Mouse (Mus musculus) midbrain, embryonic 13.5 days (tissue): ENCODE results near the gene Rab43. TPM values are rescaled to one million over a fixed set of nuclear protein-coding genes. Genes with fewer than 3 reads are reported as not detected.
A peak's percentile ranks its signal among the peaks of the same experiment; 100 is the strongest.

Experiments
- ATAC-seq: fragments of 200-750 bp; cut with Nextera tagmentation; 2 replicates; pipeline ENCODE4 v1.8.0; 2017; ENCODE audit warnings: mild to moderate bottlenecking, moderate TSS enrichment, moderate library complexity
- H3K27ac ChIP-seq: fragments of 300-500 bp; sonication (generic); 2 replicates; pipeline ENCODE4 v1.5.1; 2015; ENCODE audit warnings: inconsistent platforms, mild to moderate bottlenecking, moderate library complexity
- H3K27me3 ChIP-seq: fragments of 300-500 bp; sonication (generic); 2 replicates; pipeline ENCODE4 v1.6.1; 2015; ENCODE audit warnings: mild to moderate bottlenecking, inconsistent platforms
- H3K36me3 ChIP-seq: fragments of 300-500 bp; sonication (generic); 2 replicates; pipeline ENCODE4 v1.6.1; 2015; ENCODE audit warnings: mild to moderate bottlenecking, inconsistent platforms
- H3K4me1 ChIP-seq: fragments of 300-500 bp; sonication (generic); replicated peaks from 2 replicates; pipeline ENCODE4 v1.6.1; 2015; ENCODE audit warnings: inconsistent platforms
- H3K4me2 ChIP-seq: fragments of 300-500 bp; sonication (generic); replicated peaks from 2 replicates; pipeline ENCODE4 v1.6.1; 2015; ENCODE audit warnings: moderate library complexity, mild to moderate bottlenecking, inconsistent platforms
- H3K4me3 ChIP-seq: fragments of 300-500 bp; sonication (generic); replicated peaks from 2 replicates; pipeline ENCODE4 v1.5.1; 2015; ENCODE audit warnings: mild to moderate bottlenecking, inconsistent platforms
- H3K9ac ChIP-seq: fragments of 300-500 bp; sonication (generic); replicated peaks from 2 replicates; pipeline ENCODE4 v1.6.1; 2015; ENCODE audit warnings: mild to moderate bottlenecking, inconsistent platforms
- H3K9me3 ChIP-seq: fragments of 300-500 bp; sonication (generic); 2 replicates; pipeline ENCODE4 v1.6.1; 2016; ENCODE audit warnings: mild to moderate bottlenecking, inconsistent platforms
- WGBS: fragments of 180-500 bp; shearing (Covaris S2); methylation state at CpG from one replicate; pipeline ENCODE4 v1.1.7; 2015; 5-methylcytosine and 5-hydroxymethylcytosine counted together
- polyA plus RNA-seq: library from polyadenylated mRNA; unstranded; fragments of >200 nt; fragmentation: Nextera tagmentation; extraction: Ambion mirVana; gene quantifications from 2 replicates; pipeline ENCODE4 v1.2.1, GENCODE M21; 2015

Rab43 gene
- polyA plus RNA-seq, 1 experiment from 2014 or later: 9.6 TPM

- Histone ChIP-seq H3K4me3 (no peak overlapping the region), H3K27ac (no peak overlapping the region), H3K9ac (no peak overlapping the region), H3K36me3 (peaks cover 31% of the 10 kb centered on the region), H3K4me2 (no peak overlapping the region), H3K27me3 (no peaks in the 10 kb centered on the region), H3K9me3 (no peaks in the 10 kb centered on the region), H3K4me1 (peaks cover 13% of the 10 kb centered on the region)
- WGBS: 96% methylated on average over 5 of the region's 5 CpGs
- no peak for ATAC-seq
Measured at GRCm38 (mm10) chr6:87791826-87792225, 20.1 kb downstream of the Rab43 start.

DNA sequence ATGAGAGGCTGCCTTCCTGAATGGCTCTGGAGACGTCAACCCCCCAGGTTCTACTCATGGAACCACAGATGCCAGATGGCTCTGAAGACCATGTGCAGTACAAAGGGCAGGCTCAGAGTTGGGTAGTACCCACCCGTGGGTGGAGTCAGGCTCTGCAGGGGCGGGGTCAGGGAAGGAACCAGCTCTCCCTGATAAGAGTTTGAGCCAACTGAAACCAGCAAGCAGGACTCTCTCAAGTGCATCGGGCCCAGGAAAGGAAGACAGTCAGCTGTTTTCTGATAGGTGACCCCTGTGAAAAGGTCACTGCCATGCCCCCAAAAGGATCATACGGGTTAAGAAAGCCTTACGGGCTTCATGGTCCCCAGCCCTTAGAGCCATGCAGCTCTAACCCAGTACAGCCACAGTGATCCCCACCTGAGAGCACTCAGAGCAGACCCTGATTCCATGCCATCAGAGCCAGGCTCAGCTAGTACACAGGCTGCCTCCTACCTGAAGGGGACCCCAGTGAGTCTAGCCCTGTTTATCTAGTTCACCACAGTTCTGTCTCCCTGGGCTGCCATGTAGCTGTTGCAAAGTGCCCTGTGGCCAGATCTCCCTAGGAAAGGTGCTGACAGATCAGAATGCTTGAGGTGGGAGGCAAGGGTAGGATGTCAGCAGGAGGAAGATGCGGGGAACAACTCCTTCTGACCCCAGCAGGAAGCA is 21.0 kb downstream of the Rab43 start:
- WGBS: 81% methylated on average over 7 of the region's 7 CpGs
- H3K27ac ChIP-seq: no peak overlapping the region
- H3K4me3 ChIP-seq: no peak overlapping the region
- ATAC-seq: no peak
- H3K27me3 ChIP-seq: no peaks in the 10 kb centered on the region
- H3K9me3 ChIP-seq: no peaks in the 10 kb centered on the region
- peaks cover 31% of the 10 kb centered on the region for H3K36me3 ChIP-seq
- H3K9ac ChIP-seq: no peak overlapping the region
- peaks cover 13% of the 10 kb centered on the region for H3K4me1 ChIP-seq
- H3K4me2 ChIP-seq: no peak overlapping the region

DNA sequence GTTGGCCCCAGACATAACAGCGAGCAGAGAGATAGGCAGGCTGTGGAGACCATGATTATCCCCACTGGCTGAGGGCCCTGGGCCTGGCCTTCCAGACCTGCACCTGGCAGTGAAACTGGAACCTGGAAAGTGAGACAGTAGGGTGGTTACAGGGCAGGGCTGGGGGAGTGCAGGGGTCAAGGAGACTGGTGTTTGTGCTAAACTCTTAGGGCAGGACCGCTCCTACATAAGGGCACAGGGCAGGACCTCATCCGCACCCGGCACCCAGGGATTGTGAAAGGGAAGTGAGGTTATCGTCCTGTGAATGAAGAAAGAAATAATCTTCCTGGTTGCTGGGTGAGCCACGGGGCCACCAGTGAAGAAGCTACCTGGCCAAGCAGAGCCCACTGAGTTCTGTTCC is 22.2 kb downstream of the Rab43 start:
- no peaks in the 10 kb centered on the region for H3K9me3 ChIP-seq
- peak overlapping the region; percentile 68 for H3K27ac ChIP-seq
- H3K4me3 ChIP-seq: no peak overlapping the region
- 93% methylated on average over 6 of the region's 6 CpGs for WGBS
- ATAC-seq: no peak
- H3K4me2 ChIP-seq: no peak overlapping the region
- H3K9ac ChIP-seq: 0 out of 2 replicates have a peak overlapping the region, but pooled peaks have one; percentile 19
- H3K36me3 ChIP-seq: peaks cover 31% of the 10 kb centered on the region
- peaks cover 13% of the 10 kb centered on the region for H3K4me1 ChIP-seq
- H3K27me3 ChIP-seq: no peaks in the 10 kb centered on the region

GRCm38 (mm10) chr6:87788896-87789587 is 22.9 kb downstream of the Rab43 start:
- Histone ChIP-seq H3K4me1 (peaks cover 13% of the 10 kb centered on the region), H3K4me3 (no peak overlapping the region), H3K27ac (peak overlapping the region; percentile 68), H3K27me3 (no peaks in the 10 kb centered on the region), H3K9me3 (no peaks in the 10 kb centered on the region), H3K4me2 (no peak overlapping the region), H3K9ac (0 out of 2 replicates have a peak overlapping the region, but pooled peaks have one; percentile 19), H3K36me3 (peaks cover 24% of the 10 kb centered on the region)
- 46% methylated on average over 5 of the region's 5 CpGs for WGBS
- peak; percentile 57 for ATAC-seq

DNA sequence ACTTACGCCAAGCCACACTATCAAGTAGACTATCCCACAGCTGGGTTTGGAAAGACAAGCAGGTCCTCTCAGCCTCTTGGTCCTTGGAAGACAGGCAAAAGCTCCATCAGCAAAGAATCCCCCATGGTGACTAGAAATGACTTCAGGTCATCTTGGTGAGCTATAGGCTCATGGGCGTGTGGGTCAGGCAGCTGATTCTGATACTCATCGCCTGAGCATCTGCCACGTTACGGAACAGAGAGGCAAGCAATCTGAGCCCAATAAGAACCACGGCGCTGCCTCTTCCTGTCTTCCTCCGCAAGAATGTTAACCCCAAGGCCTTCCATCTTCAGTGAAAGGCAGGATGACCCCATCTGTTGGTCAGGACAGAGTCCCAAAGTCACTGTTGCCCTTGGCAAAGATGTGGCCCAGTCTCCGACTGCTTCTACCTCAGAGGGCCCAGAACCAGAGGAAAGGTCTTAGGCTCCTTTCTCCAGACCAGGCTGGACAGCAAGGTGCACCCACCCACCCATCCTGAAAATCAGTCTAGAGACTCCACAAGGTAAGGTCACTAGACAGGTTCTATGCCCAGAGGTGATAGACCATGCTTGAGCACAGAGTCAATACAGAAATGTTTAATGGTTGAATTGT is 23.6 kb downstream of the Rab43 start:
- no peak for ATAC-seq
- H3K9me3 ChIP-seq: no peaks in the 10 kb centered on the region

DNA sequence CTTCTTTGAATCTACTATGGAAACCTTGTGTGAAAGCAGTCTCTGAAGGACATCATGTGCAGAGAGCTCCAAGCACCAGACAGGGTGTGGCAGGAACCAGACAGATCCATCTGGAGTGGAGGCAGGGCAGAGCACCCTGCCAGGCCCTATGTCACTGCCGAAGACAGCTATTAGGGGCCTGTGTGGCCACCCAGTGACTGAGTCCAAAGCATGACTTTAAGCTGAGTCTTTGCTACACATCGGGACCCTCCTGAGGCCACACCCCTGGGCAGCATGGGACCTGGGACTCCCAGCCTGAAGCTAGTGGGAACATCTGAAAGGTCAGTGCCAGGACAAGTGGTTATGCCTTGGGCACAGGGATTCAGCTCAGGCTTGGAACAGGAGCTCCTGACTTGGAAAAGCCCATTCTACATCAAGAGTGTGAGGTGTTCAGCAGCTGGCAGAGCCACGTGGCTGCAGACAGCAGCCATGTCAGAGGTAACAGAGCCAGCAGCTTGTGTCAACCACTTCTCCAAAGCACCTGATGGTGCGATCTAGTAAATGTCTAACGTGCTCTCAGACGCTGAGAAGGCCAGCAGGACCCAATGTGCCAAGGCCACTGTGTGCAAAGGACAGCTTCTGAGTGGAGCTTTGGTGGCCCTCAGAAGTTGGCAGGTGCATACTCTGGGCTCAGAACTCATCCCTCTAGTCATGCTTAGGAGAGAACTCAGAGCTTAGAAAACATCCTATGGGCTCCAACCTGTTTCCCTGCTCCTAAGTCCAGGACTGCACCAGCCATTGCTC is 24.7 kb downstream of the Rab43 start:
- no peak overlapping the region for H3K4me2 ChIP-seq
- H3K27me3 ChIP-seq: no peaks in the 10 kb centered on the region
- peaks cover 13% of the 10 kb centered on the region for H3K4me1 ChIP-seq
- ATAC-seq: no peak
- H3K9ac ChIP-seq: no peak overlapping the region
- H3K36me3 ChIP-seq: peaks cover 15% of the 10 kb centered on the region
- WGBS: 88% methylated on average over 6 of the region's 6 CpGs
- no peak overlapping the region for H3K27ac ChIP-seq
- no peak overlapping the region for H3K4me3 ChIP-seq
- H3K9me3 ChIP-seq: no peaks in the 10 kb centered on the region

More for the DNA sequence above, 23.6 kb downstream of the Rab43 start:
- H3K27ac ChIP-seq: no peak overlapping the region
- no peak overlapping the region for H3K9ac ChIP-seq
- no peak overlapping the region for H3K4me3 ChIP-seq
- WGBS: 91% methylated on average over 9 of the region's 9 CpGs
- peaks cover 13% of the 10 kb centered on the region for H3K4me1 ChIP-seq
- H3K4me2 ChIP-seq: no peak overlapping the region
- H3K36me3 ChIP-seq: peaks cover 24% of the 10 kb centered on the region
- H3K27me3 ChIP-seq: no peaks in the 10 kb centered on the region

GRCm38 (mm10) chr6:87786621-87787020 is 25.3 kb downstream of the Rab43 start:
- H3K9me3 ChIP-seq: no peaks in the 10 kb centered on the region
- no peak overlapping the region for H3K4me3 ChIP-seq
- no peak overlapping the region for H3K27ac ChIP-seq
- H3K27me3 ChIP-seq: no peaks in the 10 kb centered on the region
- no peak overlapping the region for H3K9ac ChIP-seq
- H3K4me1 ChIP-seq: peaks cover 13% of the 10 kb centered on the region
- no peak overlapping the region for H3K4me2 ChIP-seq
- no peak for ATAC-seq
- peaks cover 8% of the 10 kb centered on the region; the same call in 1 of the 2 replicates for H3K36me3 ChIP-seq
- WGBS: 85% methylated on average over 5 of the region's 5 CpGs

DNA sequence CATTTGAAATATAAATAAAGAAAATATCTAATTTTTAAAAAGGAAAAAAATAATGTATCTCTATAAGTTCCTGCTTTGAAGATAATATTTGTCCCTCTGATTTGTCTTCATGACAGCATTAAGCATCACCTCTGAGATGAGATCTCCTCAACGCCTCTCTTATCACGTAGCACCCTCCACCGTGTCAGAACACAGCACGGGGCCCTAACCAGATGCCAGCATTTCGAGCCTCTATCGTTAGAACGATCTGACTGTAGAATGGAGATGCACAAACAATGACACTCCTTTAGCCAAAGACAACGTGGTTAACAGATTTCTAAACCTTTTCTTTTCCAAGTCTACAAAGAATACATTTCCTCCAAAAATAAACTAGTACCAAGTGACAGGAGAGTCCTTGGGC is 27.9 kb downstream of the Rab43 start:
- Histone ChIP-seq H3K9me3 (no peaks in the 10 kb centered on the region), H3K4me1 (peaks cover 4% of the 10 kb centered on the region), H3K36me3 (no peaks in the 10 kb centered on the region), H3K4me3 (no peak overlapping the region), H3K27ac (no peak overlapping the region), H3K27me3 (no peaks in the 10 kb centered on the region), H3K4me2 (no peak overlapping the region), H3K9ac (no peak overlapping the region)
- 78% methylated on average over 8 of the region's 8 CpGs for WGBS
- no peak for ATAC-seq

- 82% methylated on average over 10 of the region's 10 CpGs for WGBS
- ATAC-seq: no peak
- Histone ChIP-seq H3K9ac (no peak overlapping the region), H3K27me3 (no peaks in the 10 kb centered on the region), H3K4me3 (no peak overlapping the region), H3K4me1 (no peaks in the 10 kb centered on the region), H3K27ac (no peak overlapping the region), H3K9me3 (no peaks in the 10 kb centered on the region), H3K36me3 (no peaks in the 10 kb centered on the region), H3K4me2 (no peak overlapping the region)
Measured at GRCm38 (mm10) chr6:87780546-87781301, 31.2 kb downstream of the Rab43 start.

- Histone ChIP-seq H3K4me2 (no peak overlapping the region), H3K9me3 (no peaks in the 10 kb centered on the region), H3K36me3 (no peaks in the 10 kb centered on the region), H3K27me3 (no peaks in the 10 kb centered on the region), H3K9ac (no peak overlapping the region), H3K4me3 (no peak overlapping the region), H3K27ac (no peak overlapping the region), H3K4me1 (no peaks in the 10 kb centered on the region)
- ATAC-seq: no peak
- WGBS: 87% methylated on average over 11 of the region's 11 CpGs
Measured at GRCm38 (mm10) chr6:87779174-87780165, 32.5 kb downstream of the Rab43 start.
